Mouse (Mus musculus) heart, embryonic 12.5 days (tissue): ENCODE results near the gene Ddr2. TPM values are rescaled to one million over a fixed set of nuclear protein-coding genes. Genes with fewer than 3 reads are reported as not detected.
"Not testable (repeated sequence)": the region's sequence is repeated elsewhere in the genome, so short reads cannot be mapped to it uniquely, and the experiment has no call there.

Experiments used
- ATAC-seq: fragments of 200-750 bp; cut with Nextera tagmentation; 2 replicates; pipeline ENCODE4 v1.8.0; 2017; ENCODE audit warnings: moderate TSS enrichment, moderate library complexity; ENCODE audit not compliant: insufficient number of reproducible peaks, low FRiP score
- H3K27ac ChIP-seq: fragments of 300-500 bp; sonication (generic); 2 replicates; pipeline ENCODE4 v1.5.1; 2016; ENCODE audit warnings: mild to moderate bottlenecking, moderate library complexity; ENCODE audit not compliant: poor library complexity, severe bottlenecking
- H3K27me3 ChIP-seq: fragments of 300-500 bp; sonication (generic); replicated peaks from 2 replicates; pipeline ENCODE4 v1.6.1; 2016; ENCODE audit warnings: mild to moderate bottlenecking, moderate library complexity
- H3K36me3 ChIP-seq: fragments of 300-500 bp; sonication (generic); 2 replicates; pipeline ENCODE4 v1.6.1; 2016; ENCODE audit warnings: mild to moderate bottlenecking, moderate library complexity
- H3K4me1 ChIP-seq: fragments of 300-500 bp; sonication (generic); replicated peaks from 2 replicates; pipeline ENCODE4 v1.6.1; 2016; ENCODE audit warnings: mild to moderate bottlenecking
- H3K4me2 ChIP-seq: fragments of 300-500 bp; sonication (generic); 2 replicates; pipeline ENCODE4 v1.6.1; 2016; ENCODE audit warnings: mild to moderate bottlenecking, moderate library complexity
- H3K4me3 ChIP-seq: fragments of 300-500 bp; sonication (generic); 2 replicates; pipeline ENCODE4 v1.5.1; 2016; ENCODE audit warnings: mild to moderate bottlenecking
- H3K9ac ChIP-seq: fragments of 300-500 bp; sonication (generic); 2 replicates; pipeline ENCODE4 v1.6.1; 2016; ENCODE audit warnings: mild to moderate bottlenecking, moderate library complexity
- H3K9me3 ChIP-seq: fragments of 300-500 bp; sonication (generic); replicated peaks from 2 replicates; pipeline ENCODE4 v1.6.1; 2016; ENCODE audit warnings: mild to moderate bottlenecking, moderate library complexity
- WGBS: fragments of 180-500 bp; shearing (Covaris S2); methylation state at CpG from one replicate; pipeline ENCODE4 v1.1.7; 2016; 5-methylcytosine and 5-hydroxymethylcytosine counted together
- polyA plus RNA-seq: library from polyadenylated mRNA; unstranded; fragments of >200 nt; fragmentation: Nextera tagmentation; extraction: Ambion mirVana; gene quantifications from 2 replicates; pipeline ENCODE4 v1.2.1, GENCODE M21; 2016

The Ddr2 gene
- polyA plus RNA-seq, 1 experiment from 2014 or later, result 7.6 TPM

DNA sequence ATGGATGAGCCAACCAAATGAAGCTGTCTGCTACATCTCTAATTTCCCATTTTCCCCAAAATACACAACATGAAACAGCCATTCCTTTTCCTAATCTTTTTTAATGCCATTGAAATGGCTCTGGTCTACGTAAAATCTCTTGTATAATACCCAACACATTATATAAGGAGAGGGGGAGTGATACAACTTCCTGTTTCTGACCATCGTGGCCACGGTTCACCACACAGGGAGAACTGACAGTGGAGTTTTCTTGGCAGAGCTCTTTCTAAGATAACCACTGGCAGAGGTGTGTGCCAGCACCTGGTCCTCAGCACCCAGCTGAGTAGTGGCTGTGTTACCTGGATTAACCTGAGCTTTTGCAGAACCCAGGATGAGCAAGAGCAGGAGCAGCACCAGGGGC lies 75.0 kb downstream of the Ddr2 start:
- H3K9me3 ChIP-seq, result no peaks in the 10 kb centered on the region
- no peak overlapping the region for H3K27ac ChIP-seq
- 71% methylated on average over 3 of the region's 3 CpGs for WGBS
- no peak overlapping the region for H3K4me2 ChIP-seq
- no peak overlapping the region for H3K9ac ChIP-seq
- ATAC-seq, result no peak
- H3K27me3 ChIP-seq, result no peaks in the 10 kb centered on the region
- H3K36me3 ChIP-seq, result no peaks in the 10 kb centered on the region
- H3K4me3 ChIP-seq, result no peak overlapping the region
- H3K4me1 ChIP-seq, result no peaks in the 10 kb centered on the region

DNA sequence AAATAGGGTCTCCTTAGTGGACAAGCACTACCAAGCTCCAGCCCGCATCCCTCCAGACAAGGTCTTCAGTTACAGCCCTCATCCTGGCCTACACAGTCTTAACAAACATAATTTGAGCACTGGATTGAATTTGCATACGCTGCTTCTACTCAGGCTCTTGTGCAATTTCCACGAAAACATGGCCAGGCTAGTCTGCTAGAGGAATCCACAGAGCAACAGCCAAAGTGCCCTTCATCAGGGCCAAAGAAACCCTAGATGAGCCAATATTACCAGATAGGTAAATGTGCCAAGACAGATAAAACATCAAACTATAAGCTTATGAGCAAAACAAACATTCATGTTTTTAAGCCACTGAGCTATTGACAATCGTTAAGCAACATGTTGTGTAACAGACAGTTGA lies 75.6 kb downstream of the Ddr2 start:
- no peak for ATAC-seq
- Histone ChIP-seq H3K36me3 (no peaks in the 10 kb centered on the region), H3K27ac (no peak overlapping the region), H3K9me3 (no peaks in the 10 kb centered on the region), H3K9ac (no peak overlapping the region), H3K4me1 (no peaks in the 10 kb centered on the region), H3K4me2 (no peak overlapping the region), H3K27me3 (no peaks in the 10 kb centered on the region), H3K4me3 (no peak overlapping the region)
- WGBS, result 83% methylated on average over 4 of the region's 4 CpGs

DNA sequence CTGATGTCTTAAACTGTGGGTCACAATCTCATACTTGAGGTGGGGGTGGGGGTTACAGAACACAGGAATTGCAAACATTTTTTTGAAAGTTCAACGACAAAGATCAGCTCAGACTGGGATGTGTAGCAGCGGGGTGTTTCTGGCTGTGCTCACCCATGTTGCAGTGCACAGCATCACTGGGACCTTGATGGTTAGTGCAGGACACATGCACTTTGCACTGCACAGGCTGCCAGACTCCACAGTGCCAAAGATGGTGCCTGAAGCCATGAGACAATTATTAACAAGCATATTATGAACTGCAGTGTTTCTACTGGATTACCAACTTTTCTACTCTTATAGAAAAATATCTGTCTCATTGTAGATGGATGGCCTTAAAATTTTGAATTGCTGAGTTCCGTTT lies 78.9 kb downstream of the Ddr2 start:
- no peak overlapping the region for H3K27ac ChIP-seq
- no peak overlapping the region for H3K9ac ChIP-seq
- WGBS, result 75% methylated on average over 3 of the region's 3 CpGs
- no peak overlapping the region for H3K4me3 ChIP-seq
- no peaks in the 10 kb centered on the region for H3K27me3 ChIP-seq
- no peaks in the 10 kb centered on the region for H3K9me3 ChIP-seq
- no peak for ATAC-seq
- no peak overlapping the region for H3K4me2 ChIP-seq
- no peaks in the 10 kb centered on the region for H3K4me1 ChIP-seq
- no peaks in the 10 kb centered on the region for H3K36me3 ChIP-seq

DNA sequence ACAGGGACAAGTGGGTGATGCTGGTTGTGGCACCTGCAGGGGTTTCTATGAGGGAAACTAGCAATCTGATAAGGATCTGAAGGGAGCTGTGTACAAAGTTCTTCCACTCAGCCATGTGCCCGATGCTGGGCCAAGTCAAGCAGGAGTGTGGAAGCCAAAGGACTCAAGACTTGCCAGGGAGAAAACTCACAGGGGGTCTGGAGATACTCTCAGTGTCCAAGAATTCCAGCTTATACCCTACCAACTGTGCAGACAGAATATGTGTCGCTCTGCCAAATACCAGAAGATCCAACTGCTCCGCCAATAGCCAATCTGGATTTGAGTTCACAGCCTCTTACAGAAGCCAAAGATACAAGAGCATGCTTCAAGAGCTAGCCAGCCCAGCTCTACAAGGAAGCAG lies 95.8 kb downstream of the Ddr2 start:
- no peak for ATAC-seq
- Histone ChIP-seq H3K4me3 (no peak overlapping the region), H3K27me3 (no peaks in the 10 kb centered on the region), H3K9ac (no peak overlapping the region), H3K27ac (no peak overlapping the region), H3K9me3 (peaks cover 46% of the 10 kb centered on the region), H3K4me1 (0 out of 2 replicates have a peak, but pooled peaks cover 4% of the 10 kb centered on the region), H3K4me2 (no peak overlapping the region), H3K36me3 (no peaks in the 10 kb centered on the region; the same call in 1 of the 2 replicates)
- WGBS, result 89% methylated on average over 3 of the region's 3 CpGs

DNA sequence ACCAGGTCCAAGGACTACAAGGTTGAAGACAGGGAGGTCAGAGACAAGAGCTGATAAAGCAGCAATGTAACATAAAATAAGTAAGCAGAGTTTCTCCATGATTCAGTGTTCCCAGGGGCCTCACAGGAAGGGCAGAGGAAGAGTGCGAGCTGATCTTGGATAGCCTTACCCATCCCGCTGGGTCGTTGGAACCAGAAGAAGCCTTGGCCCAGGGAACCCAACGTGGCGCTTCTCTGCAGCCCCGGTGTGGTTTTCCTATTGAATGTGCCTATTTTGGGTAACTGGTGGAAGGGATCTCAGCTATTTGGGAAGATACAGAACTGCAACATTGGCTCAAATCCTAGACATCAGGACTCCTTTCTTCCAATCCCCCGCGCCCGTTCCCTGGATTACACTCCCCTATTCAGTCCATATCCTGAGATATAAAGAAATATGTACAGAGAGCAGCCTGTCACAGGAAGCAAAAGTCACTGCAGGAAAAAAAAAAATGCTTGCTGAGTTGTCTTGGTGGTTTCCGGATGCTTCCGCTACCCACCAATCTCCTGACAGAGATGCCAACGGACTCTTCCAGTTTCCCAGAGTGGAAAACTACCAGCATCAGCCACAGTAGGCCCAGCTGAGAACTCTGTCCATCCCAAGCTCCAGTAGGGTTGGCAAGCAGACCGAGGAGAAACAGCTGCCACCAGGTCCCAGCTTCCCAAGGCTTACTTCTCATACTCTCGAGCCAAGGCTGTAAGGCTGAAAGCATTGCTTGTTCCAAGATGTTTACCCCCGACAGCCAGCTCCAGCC lies 99.7 kb downstream of the Ddr2 start:
- H3K36me3 ChIP-seq, result no peaks in the 10 kb centered on the region; the same call in 1 of the 2 replicates
- no peaks in the 10 kb centered on the region for H3K27me3 ChIP-seq
- no peak overlapping the region for H3K4me3 ChIP-seq
- peaks cover 9% of the 10 kb centered on the region for H3K9me3 ChIP-seq
- no peak overlapping the region for H3K9ac ChIP-seq
- no peak overlapping the region for H3K4me2 ChIP-seq
- no peak overlapping the region for H3K27ac ChIP-seq
- WGBS, result 80% methylated on average over 15 of the region's 15 CpGs
- no peak for ATAC-seq
- H3K4me1 ChIP-seq, result peaks cover 21% of the 10 kb centered on the region

DNA sequence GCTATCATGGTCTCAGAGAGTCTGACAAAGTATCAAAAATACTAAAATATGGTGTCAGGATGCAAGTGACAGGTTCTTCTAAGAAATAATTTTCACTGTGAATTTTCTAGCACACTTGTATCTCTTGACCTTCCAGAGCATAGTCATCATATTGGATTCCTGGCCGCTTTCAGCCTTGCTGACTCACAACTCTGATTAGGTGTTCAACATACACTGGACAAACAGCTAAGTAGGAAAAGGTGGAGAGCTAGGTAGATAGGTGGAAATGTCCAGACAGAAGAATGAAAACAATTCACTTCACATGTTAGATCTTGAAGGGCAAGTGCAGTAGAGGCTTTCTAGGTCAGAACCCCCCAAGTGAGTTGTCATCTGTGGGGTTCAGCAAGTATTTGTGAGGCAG lies 101.3 kb downstream of the Ddr2 start:
- Histone ChIP-seq H3K27me3 (no peaks in the 10 kb centered on the region), H3K9me3 (no peaks in the 10 kb centered on the region), H3K36me3 (no peaks in the 10 kb centered on the region), H3K4me3 (no peak overlapping the region), H3K4me2 (no peak overlapping the region), H3K4me1 (peaks cover 22% of the 10 kb centered on the region), H3K27ac (no peak overlapping the region), H3K9ac (no peak overlapping the region)
- no peak for ATAC-seq
- 77% methylated on average over 1 of the region's 1 CpGs for WGBS

DNA sequence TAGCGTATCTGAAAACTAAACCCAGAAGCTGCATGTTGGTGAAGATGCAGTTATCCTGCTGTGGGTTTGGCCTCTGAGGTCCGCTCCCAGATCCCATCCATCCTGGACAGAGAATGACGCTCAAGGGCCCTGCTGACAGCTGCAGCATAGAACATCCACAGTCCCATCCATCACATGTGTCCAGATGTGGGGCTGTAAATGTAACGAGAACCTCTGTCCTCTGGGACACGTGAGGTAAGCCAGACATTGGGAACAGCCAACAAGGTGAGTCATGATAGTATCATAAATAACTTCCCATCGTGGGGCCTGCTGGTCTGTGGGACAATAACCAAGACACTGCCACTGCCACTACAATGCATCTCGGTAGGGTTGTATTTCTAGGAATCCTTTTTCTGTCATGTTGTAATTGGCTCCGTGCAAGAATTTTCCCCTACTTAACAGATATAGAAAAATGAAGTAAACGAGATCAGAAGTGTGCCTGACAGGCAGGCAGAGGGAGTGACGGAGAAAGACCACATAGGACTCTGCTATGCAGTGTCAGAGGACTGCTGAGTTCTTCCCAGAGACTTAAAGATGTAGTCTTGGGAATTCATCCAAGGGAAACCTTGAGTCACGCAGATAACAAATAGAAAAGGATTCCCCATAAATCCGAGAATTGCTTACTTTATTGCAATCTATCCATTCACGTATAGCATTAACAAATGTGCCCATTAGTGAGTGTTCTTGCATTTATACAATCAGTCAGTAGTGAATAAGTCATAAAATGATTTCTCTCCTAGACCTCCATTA lies 101.9 kb downstream of the Ddr2 start:
- no peak overlapping the region for H3K4me3 ChIP-seq
- H3K4me2 ChIP-seq, result no peak overlapping the region
- H3K9ac ChIP-seq, result no peak overlapping the region
- no peaks in the 10 kb centered on the region for H3K9me3 ChIP-seq
- no peaks in the 10 kb centered on the region for H3K36me3 ChIP-seq
- no peak overlapping the region for H3K27ac ChIP-seq
- ATAC-seq, result no peak
- H3K27me3 ChIP-seq, result no peaks in the 10 kb centered on the region
- 65% methylated on average over 13 of the region's 13 CpGs for WGBS
- H3K4me1 ChIP-seq, result peaks cover 22% of the 10 kb centered on the region

DNA sequence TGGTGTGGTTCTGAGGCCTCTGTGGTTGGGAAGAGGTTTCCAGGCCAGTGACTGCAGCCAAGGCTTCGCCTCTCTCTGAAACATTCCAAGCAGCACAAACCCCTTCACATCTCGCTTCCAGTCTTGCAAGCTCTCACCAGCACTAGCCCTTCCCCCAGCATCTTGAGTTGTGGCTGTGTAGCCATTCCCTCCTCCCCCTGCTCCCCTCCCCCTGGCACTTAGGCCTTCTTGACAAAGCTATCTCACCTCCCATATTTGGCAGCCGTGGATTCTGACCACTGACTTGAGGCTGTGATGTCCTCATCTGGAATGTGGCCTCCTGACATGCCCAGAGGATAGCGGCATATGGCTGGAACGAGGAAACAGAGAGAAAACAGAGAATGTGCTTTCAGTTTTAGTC lies 104.0 kb downstream of the Ddr2 start:
- Histone ChIP-seq H3K4me2 (peak overlapping the region; percentile 27), H3K27me3 (no peaks in the 10 kb centered on the region), H3K9me3 (no peaks in the 10 kb centered on the region), H3K36me3 (no peaks in the 10 kb centered on the region), H3K4me1 (peaks cover 22% of the 10 kb centered on the region), H3K4me3 (no peak overlapping the region), H3K9ac (0 out of 2 replicates have a peak overlapping the region, but pooled peaks have one; percentile 2), H3K27ac (peak overlapping the region; percentile 72)
- ATAC-seq, result 0 out of 2 replicates have a peak, but pooled peaks have one; percentile 36
- WGBS, result 23% methylated on average over 5 of the region's 5 CpGs

DNA sequence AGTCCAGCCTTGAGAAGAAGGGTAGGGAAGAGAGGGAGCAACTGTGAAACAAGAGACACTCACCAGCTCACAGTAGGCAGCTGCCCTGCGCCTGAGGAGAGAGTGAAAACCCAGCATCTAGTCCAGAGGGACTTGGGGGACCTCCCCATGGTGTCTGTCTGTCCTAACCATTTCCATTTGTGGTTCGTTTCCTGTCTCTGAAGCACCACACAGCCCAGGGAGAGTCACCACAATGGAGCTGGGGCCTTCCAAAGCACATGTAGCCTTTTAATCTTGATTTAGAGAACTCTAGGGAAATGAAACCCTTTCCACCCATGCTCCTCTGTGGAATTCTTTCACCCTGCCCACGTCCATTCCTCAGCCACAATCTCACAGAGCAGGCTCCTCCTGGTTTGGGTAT lies 105.3 kb downstream of the Ddr2 start:
- WGBS, result 70% methylated on average over 3 of the region's 3 CpGs

DNA sequence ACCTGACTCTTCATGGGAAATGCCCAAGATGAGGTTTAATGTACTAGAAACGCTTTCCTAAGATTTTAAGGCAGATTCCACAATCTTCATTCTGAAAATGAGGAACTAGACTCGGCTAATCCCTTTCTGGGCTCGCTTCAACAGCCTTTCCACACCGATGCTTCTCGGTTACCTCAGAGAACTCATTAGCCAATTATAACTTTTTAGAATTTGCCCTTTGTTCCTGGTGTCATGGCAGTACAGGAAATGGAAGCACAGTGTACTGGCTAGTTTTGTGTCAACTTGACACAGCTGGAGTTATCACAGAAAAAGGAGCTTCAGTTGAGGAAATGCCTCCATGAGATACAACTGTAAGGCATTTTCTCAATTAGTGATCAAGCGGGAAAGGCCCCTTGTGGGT lies 116.7 kb downstream of the Ddr2 start:
- not testable (repeated sequence) for H3K36me3 ChIP-seq, H3K4me3 ChIP-seq
- 85% methylated on average over 6 of the region's 6 CpGs for WGBS

More for the DNA sequence above, 105.3 kb downstream of the Ddr2 start:
- Histone ChIP-seq H3K36me3 (no peaks in the 10 kb centered on the region), H3K4me1 (peaks cover 18% of the 10 kb centered on the region), H3K4me2 (no peak overlapping the region), H3K27ac (no peak overlapping the region), H3K27me3 (no peaks in the 10 kb centered on the region), H3K9ac (no peak overlapping the region), H3K9me3 (no peaks in the 10 kb centered on the region), H3K4me3 (no peak overlapping the region)
- no peak for ATAC-seq

DNA sequence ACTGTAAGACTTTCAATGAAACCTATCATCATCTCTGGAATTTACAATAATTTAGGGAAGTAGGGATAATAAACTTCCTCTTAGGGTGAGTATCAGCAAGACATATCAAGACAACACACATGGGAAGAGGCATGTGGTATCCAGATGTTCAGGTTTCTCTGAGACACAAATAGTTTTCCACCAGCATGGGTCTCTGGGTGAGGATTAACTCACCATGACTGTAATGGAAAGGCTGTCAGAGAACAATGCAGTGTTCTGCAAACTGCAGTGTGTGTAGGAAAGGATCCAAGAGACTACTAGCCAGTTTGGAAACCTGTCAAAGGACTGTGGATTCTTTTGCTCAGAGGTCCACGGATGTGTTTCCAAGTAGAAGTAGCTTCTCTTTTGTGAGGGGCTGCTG lies 124.4 kb downstream of the Ddr2 start:
- Histone ChIP-seq H3K9ac (no peak overlapping the region), H3K27ac (no peak overlapping the region), H3K4me3 (no peak overlapping the region), H3K27me3 (no peaks in the 10 kb centered on the region), H3K4me1 (no peaks in the 10 kb centered on the region), H3K36me3 (0 out of 2 replicates have a peak, but pooled peaks cover 4% of the 10 kb centered on the region), H3K4me2 (no peak overlapping the region), H3K9me3 (no peaks in the 10 kb centered on the region; the same call in 1 of the 2 replicates)
- 70% methylated on average over 1 of the region's 1 CpGs for WGBS
- no peak for ATAC-seq

More for the DNA sequence above, 116.7 kb downstream of the Ddr2 start:
- H3K27ac ChIP-seq, ATAC-seq, H3K9ac ChIP-seq, H3K4me2 ChIP-seq, H3K9me3 ChIP-seq, H3K27me3 ChIP-seq, H3K4me1 ChIP-seq: not testable (repeated sequence)
